Mouse (Mus musculus) forebrain, embryonic 12.5 days (tissue): ENCODE measurements around the gene Kctd19. TPM values are rescaled to one million over a fixed set of nuclear protein-coding genes. Genes with fewer than 3 reads are reported as not detected.
A peak's percentile ranks its signal among the peaks of the same experiment; 100 is the strongest.

Source experiments
- ATAC-seq: fragments of 200-750 bp; cut with Nextera tagmentation; 2 replicates; pipeline ENCODE4 v1.8.0; 2017; ENCODE audit warnings: moderate TSS enrichment; ENCODE audit not compliant: low FRiP score
- H3K27ac ChIP-seq: fragments of 300-500 bp; sonication (generic); 2 replicates; pipeline ENCODE4 v1.5.1; 2016; ENCODE audit warnings: mild to moderate bottlenecking
- H3K27me3 ChIP-seq: fragments of 300-500 bp; sonication (generic); 2 replicates; pipeline ENCODE4 v1.6.1; 2016; ENCODE audit warnings: mild to moderate bottlenecking
- H3K36me3 ChIP-seq: fragments of 300-500 bp; sonication (generic); replicated peaks from 2 replicates; pipeline ENCODE4 v1.6.1; 2016; ENCODE audit warnings: mild to moderate bottlenecking
- H3K4me1 ChIP-seq: fragments of 300-500 bp; sonication (generic); 2 replicates; pipeline ENCODE4 v1.6.1; 2016
- H3K4me2 ChIP-seq: fragments of 300-500 bp; sonication (generic); 2 replicates; pipeline ENCODE4 v1.6.1; 2016; ENCODE audit warnings: mild to moderate bottlenecking, moderate library complexity
- H3K4me3 ChIP-seq: fragments of 300-500 bp; sonication (generic); replicated peaks from 2 replicates; pipeline ENCODE4 v1.5.1; 2016; ENCODE audit warnings: mild to moderate bottlenecking
- H3K9ac ChIP-seq: fragments of 300-500 bp; sonication (generic); 2 replicates; pipeline ENCODE4 v1.6.1; 2016; ENCODE audit warnings: mild to moderate bottlenecking
- H3K9me3 ChIP-seq: fragments of 300-500 bp; sonication (generic); 2 replicates; pipeline ENCODE4 v1.6.1; 2016
- WGBS: fragments of 180-500 bp; shearing (Covaris S2); methylation state at CpG from one replicate; pipeline ENCODE4 v1.1.7; 2016; 5-methylcytosine and 5-hydroxymethylcytosine counted together
- polyA plus RNA-seq: library from polyadenylated mRNA; unstranded; fragments of >200 nt; fragmentation: Nextera tagmentation; extraction: Ambion mirVana; gene quantifications from 2 replicates; pipeline ENCODE4 v1.2.1, GENCODE M21; 2016

The Kctd19 gene
- polyA plus RNA-seq, 1 experiment from 2014 or later: not detected

DNA sequence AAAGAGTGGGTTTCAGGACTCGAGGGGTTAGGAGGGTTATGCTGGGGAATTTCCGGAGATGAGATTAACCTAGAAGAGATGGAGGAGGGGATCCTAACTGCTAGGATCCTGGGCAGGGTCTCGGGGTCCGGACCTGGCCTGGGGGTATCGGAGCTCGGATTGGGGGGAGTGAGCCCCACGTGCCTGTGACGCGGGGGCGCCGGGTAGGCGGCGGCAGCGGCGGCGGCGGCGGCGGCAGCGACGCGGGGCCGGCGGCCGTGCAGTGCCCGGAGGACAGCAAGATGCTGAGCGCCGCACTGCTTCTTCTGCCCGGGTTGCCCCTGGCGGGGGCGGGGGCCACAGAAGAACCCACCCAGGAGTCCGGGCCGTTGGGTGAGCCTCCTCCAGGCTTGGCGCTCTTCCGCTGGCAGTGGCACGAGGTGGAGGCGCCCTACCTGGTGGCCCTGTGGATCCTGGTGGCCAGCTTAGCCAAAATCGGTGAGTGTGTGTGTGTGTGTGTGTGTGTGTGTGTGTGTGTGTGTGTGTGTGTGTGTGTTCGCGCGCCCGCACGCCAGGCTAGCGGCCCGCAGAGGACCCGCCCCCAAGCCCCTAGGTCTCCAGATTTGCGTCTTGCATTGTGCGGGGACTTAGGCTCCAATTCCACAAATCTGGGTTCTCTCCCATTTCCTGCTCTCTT, 64.1 kb downstream of the Kctd19 start:
- Histone ChIP-seq H3K4me1 (peaks cover 38% of the 10 kb centered on the region), H3K27me3 (peaks cover 7% of the 10 kb centered on the region), H3K9me3 (no peaks in the 10 kb centered on the region), H3K4me3 (peak overlapping the region; percentile 58), H3K36me3 (no peaks in the 10 kb centered on the region), H3K27ac (peak overlapping the region; percentile 77), H3K9ac (peak overlapping the region; percentile 60), H3K4me2 (peak overlapping the region; percentile 68)
- WGBS: under 1% methylated on average over 47 of the region's 48 CpGs
- peak; percentile 33 for ATAC-seq

- Histone ChIP-seq H3K27ac (peak within 1 kb of the TSS; percentile 77), H3K4me3 (peak within 1 kb of the TSS; percentile 58), H3K9ac (peak within 1 kb of the TSS; percentile 60), H3K27me3 (peaks cover 7% of the 10 kb centered on the region), H3K36me3 (no peaks in the 10 kb centered on the region), H3K4me1 (peaks cover 38% of the 10 kb centered on the region), H3K4me2 (peak within 1 kb of the TSS; percentile 68), H3K9me3 (no peaks in the 10 kb centered on the region)
- peak; percentile 44 for ATAC-seq
- WGBS: under 1% methylated on average over 34 of the region's 34 CpGs
These were observed 64.7 kb downstream of the Kctd19 start, which contains the start of gene Slc9a5 for GRCm38 (mm10) chr8:105348450-105349095. TSS of gene Slc9a5 (plus strand) at chr8:105348843.

DNA sequence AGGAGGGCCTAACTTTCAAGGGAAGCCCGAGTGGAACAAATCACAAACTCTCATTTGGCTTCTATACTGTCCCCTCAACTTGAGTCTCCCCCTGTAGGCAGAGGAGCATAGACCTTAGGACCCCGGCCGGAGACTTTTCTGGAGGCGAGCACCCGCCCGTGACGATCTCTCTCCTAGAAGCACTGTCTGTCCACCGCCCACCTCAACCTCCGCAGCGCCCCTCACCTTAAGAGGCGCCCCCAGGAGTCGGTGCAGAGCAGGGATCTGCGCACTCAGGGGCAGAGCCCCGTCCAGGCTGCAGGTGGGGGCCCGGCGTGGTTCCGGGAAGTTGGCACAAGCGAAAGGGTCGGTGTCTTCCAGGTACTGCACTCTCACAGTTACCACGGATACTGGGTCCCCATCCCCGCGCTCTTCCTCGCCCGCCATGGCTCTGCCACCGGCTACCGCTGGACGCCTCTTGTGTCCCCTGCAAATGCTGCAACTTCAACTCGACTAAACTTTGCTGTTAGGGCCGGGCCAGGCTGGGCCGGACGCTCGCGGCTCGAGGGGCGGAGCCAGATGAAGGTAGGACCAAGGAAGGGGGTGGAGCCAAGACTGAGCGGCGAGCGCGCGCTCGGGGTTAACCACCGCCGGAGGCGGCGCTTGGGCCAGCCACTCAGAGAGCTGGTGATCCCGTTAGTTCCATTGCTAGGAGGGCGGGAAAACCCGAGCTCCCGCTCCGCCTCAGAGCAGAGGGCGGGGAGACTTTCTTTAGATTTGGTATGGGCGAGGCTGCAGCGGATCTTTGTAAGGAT, 65.7 kb downstream of the Kctd19 start, which contains the start of gene Fhod1:
Gene Fhod1 (minus strand): TSS at position 526 of the 794 bp plus-strand sequence.
- Histone ChIP-seq H3K27ac (peak within 1 kb of the TSS; percentile 77), H3K27me3 (peaks cover 7% of the 10 kb centered on the region), H3K36me3 (no peaks in the 10 kb centered on the region), H3K4me2 (peak within 1 kb of the TSS; percentile 68), H3K4me1 (peaks cover 38% of the 10 kb centered on the region), H3K9me3 (no peaks in the 10 kb centered on the region), H3K9ac (peak within 1 kb of the TSS; percentile 60), H3K4me3 (peak within 1 kb of the TSS; percentile 58)
- under 1% methylated on average over 53 of the region's 53 CpGs for WGBS
- peak; percentile 91 for ATAC-seq

DNA sequence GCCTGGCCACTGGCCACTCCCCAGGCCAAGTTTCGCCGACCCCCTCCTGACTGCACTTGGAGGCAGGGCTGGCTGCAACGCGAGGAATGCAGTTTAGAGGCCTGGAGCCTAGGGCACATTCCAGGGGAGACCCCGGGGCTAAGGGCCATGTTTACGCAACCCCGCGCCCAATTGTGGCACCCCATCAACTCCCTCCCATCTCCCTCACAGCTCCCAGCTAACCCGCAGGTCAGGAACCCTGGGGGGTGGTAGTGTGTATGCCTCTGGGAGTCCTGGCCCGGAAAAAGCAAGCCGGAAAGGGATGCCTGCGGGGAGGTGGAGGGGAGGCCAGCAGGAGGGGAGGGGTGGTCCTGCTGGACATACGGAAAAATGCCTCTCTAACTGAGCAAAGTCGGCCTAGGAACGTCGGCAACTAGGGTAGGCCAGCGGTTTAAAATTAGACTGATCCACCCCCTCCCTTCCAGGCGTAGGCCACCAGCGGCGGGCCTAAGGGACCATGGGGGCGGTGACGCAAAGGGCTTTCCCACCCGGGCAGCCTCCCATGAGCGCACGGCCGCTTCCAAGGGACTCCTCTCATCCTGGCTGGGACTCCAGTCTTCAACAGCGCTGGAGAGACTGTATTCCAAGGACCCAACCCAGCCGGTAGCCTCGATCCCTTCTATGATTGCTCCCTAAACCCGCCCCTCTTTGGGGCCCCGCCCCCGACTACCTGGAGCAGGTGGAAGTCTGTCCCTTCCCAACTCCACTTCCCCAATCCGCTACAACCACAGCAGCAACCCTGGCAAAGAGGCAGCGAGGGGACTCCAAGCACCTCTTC, 66.5 kb downstream of the Kctd19 start:
- Histone ChIP-seq H3K27me3 (peaks cover 7% of the 10 kb centered on the region), H3K9ac (peak overlapping the region; percentile 60), H3K36me3 (no peaks in the 10 kb centered on the region), H3K4me3 (peak overlapping the region; percentile 58), H3K27ac (peak overlapping the region; percentile 77), H3K4me1 (peaks cover 38% of the 10 kb centered on the region), H3K4me2 (peak overlapping the region; percentile 68), H3K9me3 (no peaks in the 10 kb centered on the region)
- peak; percentile 13 for ATAC-seq
- WGBS: 1% methylated on average over 34 of the region's 34 CpGs

DNA sequence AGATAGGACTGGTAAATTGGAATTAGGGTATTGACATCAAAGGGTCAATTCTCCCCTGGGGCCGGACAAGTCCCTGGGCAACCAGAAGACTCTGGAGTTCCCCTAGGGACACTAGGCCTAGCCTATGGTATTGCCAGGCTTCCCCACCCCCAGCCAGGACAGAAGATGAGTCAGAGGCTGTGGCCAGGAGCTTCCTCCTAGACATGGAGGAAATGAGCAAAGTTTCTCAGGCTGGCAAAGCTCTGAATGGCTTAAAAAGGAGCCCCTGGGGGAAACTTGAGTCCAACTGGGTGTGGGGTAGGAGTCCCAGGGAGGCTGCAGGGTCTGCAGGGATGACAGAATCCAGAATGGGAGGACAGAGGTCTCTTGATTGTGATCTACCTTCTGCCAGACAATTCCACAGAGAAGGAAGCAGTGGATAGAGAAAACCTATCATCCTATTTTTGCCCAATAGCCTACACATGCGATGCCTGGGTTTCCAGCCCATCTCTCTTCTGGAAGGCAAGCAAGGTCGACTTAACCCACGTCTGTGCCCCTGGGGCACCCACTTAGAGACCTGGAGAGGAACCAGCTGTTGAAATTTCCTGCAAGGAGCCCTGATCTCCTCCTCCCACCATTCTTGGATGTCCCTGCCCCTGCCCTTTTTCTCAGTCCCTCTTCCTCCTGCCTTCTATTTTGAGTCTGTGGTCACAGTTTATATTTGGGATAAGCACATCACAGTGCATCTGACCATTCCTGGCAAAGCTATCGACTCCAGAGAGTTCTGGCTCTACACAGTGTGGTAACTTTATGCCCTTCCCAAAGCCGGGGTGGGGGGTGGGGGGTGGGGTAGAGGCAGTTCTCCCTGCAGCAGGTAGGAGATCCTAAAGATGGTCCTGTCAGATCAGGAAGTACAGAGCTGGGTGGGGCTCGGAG, 68.0 kb downstream of the Kctd19 start:
- Histone ChIP-seq H3K27me3 (peaks cover 7% of the 10 kb centered on the region), H3K36me3 (no peaks in the 10 kb centered on the region), H3K4me2 (peak overlapping the region; percentile 68; the same call in 1 of the 2 replicates), H3K4me1 (peaks cover 34% of the 10 kb centered on the region), H3K4me3 (no peak overlapping the region), H3K27ac (0 out of 2 replicates have a peak overlapping the region, but pooled peaks have one; percentile 1), H3K9me3 (no peaks in the 10 kb centered on the region), H3K9ac (no peak overlapping the region)
- no peak for ATAC-seq
- 67% methylated on average over 7 of the region's 7 CpGs for WGBS

DNA sequence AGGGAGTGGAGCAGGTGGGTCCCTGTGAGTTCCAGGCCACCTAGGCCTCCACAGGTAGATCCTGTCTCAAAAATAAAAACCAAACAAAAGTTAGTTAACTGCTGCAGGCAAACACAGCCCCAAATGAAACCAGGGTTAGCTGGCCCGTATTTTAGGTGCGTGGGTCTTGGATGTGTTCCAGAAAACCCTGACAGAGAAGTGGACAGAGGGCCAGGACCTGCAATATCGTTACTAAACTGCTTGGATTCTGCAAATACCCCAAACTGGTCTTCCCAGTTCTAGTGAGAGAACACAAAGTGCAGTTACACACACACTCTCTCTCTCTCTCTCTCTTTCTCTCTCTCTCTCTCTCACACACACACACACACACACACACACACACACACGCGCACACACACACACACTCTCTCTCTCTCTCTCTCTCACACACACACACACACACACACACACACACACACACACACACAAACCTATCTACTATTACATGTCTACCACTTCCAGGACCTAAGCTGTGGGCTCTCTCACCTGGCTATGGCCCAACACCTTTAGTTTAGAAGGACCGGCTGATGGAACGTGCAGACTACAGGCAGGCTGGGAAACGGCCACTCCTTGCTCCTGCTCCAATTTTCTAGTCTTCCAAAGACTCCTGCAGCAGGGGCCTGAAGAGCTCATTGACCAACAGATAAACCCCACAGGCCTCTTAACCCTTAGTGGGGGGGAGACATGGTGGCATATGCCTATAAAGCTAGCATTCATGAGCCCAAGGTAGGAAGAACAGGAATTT, 69.3 kb downstream of the Kctd19 start:
- Histone ChIP-seq H3K36me3 (no peaks in the 10 kb centered on the region), H3K27me3 (peaks cover 7% of the 10 kb centered on the region), H3K9ac (no peak overlapping the region), H3K27ac (no peak overlapping the region), H3K4me3 (no peak overlapping the region), H3K4me2 (no peak overlapping the region), H3K9me3 (no peaks in the 10 kb centered on the region), H3K4me1 (peaks cover 22% of the 10 kb centered on the region)
- no peak for ATAC-seq
- WGBS: 71% methylated on average over 8 of the region's 8 CpGs

DNA sequence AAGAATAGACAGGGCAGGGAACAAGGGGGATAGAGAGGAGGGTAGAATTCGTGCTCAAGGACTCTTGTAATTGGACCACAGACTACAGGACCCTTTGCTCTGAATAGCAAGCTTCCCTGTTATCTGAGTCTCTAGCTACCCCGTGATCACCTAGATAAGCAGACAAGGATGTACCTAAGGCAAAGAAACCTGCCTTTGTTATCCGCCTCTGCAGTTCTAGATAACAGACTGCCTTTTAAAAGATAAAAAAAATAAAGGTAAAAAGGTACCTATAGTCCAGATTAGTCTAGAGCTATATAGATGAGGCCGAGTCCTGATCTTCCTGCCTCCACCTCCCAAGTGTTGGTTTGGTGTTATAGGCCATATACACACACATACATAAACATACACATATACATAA, 70.5 kb downstream of the Kctd19 start:
- no peaks in the 10 kb centered on the region for H3K36me3 ChIP-seq
- ATAC-seq: no peak
- peaks cover 19% of the 10 kb centered on the region for H3K4me1 ChIP-seq
- H3K9me3 ChIP-seq: no peaks in the 10 kb centered on the region
- H3K4me2 ChIP-seq: no peak overlapping the region
- no peak overlapping the region for H3K27ac ChIP-seq
- no peak overlapping the region for H3K4me3 ChIP-seq
- 70% methylated on average over 4 of the region's 4 CpGs for WGBS
- no peak overlapping the region for H3K9ac ChIP-seq
- peaks cover 8% of the 10 kb centered on the region for H3K27me3 ChIP-seq

DNA sequence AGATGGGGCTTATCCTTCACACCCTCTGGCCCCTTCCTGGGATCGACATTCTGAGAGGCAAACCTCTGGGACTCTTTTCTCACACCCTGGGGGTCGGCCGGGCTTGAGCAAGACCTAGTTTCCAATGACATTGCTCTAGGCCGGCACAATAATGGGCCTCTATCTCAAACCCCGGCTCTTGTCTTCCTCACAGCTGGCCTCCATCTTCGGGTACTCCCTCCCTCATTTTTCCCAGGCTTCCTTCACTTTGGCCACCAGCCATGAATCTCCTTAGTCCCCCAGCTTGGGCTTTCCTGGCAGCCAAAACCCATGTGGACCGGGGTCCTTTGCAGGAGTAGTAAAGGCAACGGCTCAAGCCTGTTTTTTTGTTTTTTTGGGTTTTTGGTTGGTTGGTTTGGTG, 71.9 kb downstream of the Kctd19 start:
- WGBS: 49% methylated on average over 8 of the region's 8 CpGs
- no peak overlapping the region for H3K9ac ChIP-seq
- peaks cover 5% of the 10 kb centered on the region for H3K36me3 ChIP-seq
- H3K27me3 ChIP-seq: 0 out of 2 replicates have a peak, but pooled peaks cover 5% of the 10 kb centered on the region
- H3K4me3 ChIP-seq: no peak overlapping the region
- peaks cover 7% of the 10 kb centered on the region for H3K4me1 ChIP-seq
- H3K4me2 ChIP-seq: no peak overlapping the region
- no peak for ATAC-seq
- no peaks in the 10 kb centered on the region for H3K9me3 ChIP-seq
- no peak overlapping the region for H3K27ac ChIP-seq

DNA sequence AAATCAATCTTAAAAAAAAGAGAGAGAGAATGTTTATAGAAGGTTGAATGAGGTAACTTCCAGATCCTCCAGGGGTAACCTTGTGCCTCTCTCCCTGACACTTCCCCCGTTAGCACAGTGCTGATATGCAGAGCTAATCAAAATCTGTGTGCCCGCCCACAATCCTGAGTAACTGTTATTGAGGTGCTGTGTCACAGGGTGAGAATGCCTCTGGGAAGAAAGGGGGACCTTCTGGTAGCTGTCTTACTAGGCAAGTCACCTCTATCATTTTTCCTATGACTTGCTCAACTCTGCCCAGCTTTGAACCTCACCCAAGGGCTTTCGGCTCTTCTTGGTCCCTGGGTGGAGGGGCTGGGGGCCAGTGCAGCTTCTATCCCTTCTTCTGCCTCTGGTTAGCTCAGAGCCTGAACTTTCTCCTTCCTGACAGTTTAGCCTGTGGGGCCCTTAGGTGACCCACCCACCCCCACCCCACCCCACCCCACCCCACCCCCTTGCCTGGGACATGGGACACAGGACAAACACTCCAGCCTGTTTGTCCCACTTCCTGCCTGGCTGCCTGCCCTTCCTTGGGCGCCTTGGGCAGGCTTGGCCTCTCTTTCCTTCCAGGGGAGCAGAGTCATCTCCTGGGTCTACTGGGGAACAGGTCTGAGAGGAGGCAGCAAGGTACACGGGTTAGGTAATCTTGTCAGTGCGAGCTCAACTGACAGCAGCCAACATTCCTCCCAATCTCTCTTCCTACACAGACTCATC, 73.2 kb downstream of the Kctd19 start:
- WGBS: 86% methylated on average over 6 of the region's 6 CpGs
- Histone ChIP-seq H3K9ac (no peak overlapping the region), H3K4me2 (no peak overlapping the region), H3K27me3 (0 out of 2 replicates have a peak, but pooled peaks cover 4% of the 10 kb centered on the region), H3K27ac (no peak overlapping the region), H3K4me1 (no peaks in the 10 kb centered on the region; the same call in 1 of the 2 replicates), H3K4me3 (no peak overlapping the region), H3K36me3 (peaks cover 18% of the 10 kb centered on the region), H3K9me3 (no peaks in the 10 kb centered on the region)
- ATAC-seq: no peak

GRCm38 (mm10) chr8:105338992-105339391, 74.3 kb downstream of the Kctd19 start:
- Histone ChIP-seq H3K4me3 (no peak overlapping the region), H3K4me2 (no peak overlapping the region), H3K9me3 (no peaks in the 10 kb centered on the region), H3K27ac (no peak overlapping the region), H3K36me3 (peaks cover 29% of the 10 kb centered on the region), H3K9ac (no peak overlapping the region), H3K4me1 (no peaks in the 10 kb centered on the region; the same call in 1 of the 2 replicates), H3K27me3 (0 out of 2 replicates have a peak, but pooled peaks cover 4% of the 10 kb centered on the region)
- 74% methylated on average over 4 of the region's 4 CpGs for WGBS
- ATAC-seq: no peak
